Mouse (Mus musculus) stomach, embryonic 14.5 days (tissue): ENCODE results near the gene Plekhb2. TPM values are rescaled to one million over a fixed set of nuclear protein-coding genes. Genes with fewer than 3 reads are reported as not detected.

ENCODE experiments used
- polyA plus RNA-seq: library from polyadenylated mRNA; unstranded; fragments of >200 nt; fragmentation: Nextera tagmentation; extraction: Ambion mirVana; gene quantifications from 2 replicates; pipeline ENCODE4 v1.2.1, GENCODE M21; 2014

The Plekhb2 gene
- polyA plus RNA-seq, 1 experiment from 2014 or later, result 30.5 TPM

Other genes starting within 250 kb of the Plekhb2 start
- gene Fam168b, start 6.9 kb upstream of the Plekhb2 start, polyA plus RNA-seq, result 56.1 and 59.8 TPM in 2 replicates